Mouse (Mus musculus) megakaryocyte, embryonic 14.5 days (primary cell): ENCODE data around the gene Zkscan4. TPM values are rescaled to one million over a fixed set of nuclear protein-coding genes. Genes with fewer than 3 reads are reported as not detected.

Source experiments
- H3K27me3 ChIP-seq: replicated peaks from 2 replicates; pipeline ENCODE3; 2012; ENCODE audit warnings: inconsistent platforms
- H3K36me3 ChIP-seq: replicated peaks from 2 replicates; pipeline ENCODE3; 2012; ENCODE audit warnings: low read length, inconsistent platforms, mixed read lengths
- H3K4me1 ChIP-seq: 2 replicates; pipeline ENCODE4 v1.6.1; 2012; ENCODE audit warnings: inconsistent platforms
- H3K4me3 ChIP-seq: replicated peaks from 2 replicates; pipeline ENCODE3; 2012; ENCODE audit warnings: moderate library complexity, mild to moderate bottlenecking, inconsistent platforms
- H3K9me3 ChIP-seq: 2 replicates; pipeline ENCODE4 v1.6.1; 2012; ENCODE audit warnings: inconsistent platforms
- FLI1 ChIP-seq: IDR thresholded peaks from 2 replicates; pipeline ENCODE4 v1.6.1; 2012; ENCODE audit warnings: low read length, inconsistent platforms, mixed read lengths
- GATA1 ChIP-seq: IDR thresholded peaks from 3 replicates; pipeline ENCODE4 v1.6.1; 2012; ENCODE audit warnings: mixed read lengths, low read length, inconsistent platforms, borderline replicate concordance
- polyA plus RNA-seq: library from polyadenylated mRNA; stranded (reverse); fragments of >175 nt; gene quantifications from 2 replicates; pipeline ENCODE4 v1.2.3, GENCODE M21; 2012; ENCODE audit warnings: low replicate concordance; ENCODE audit not compliant: insufficient read depth

Gene Zkscan4
- polyA plus RNA-seq, 1 experiment, result not detected

GRCm38 (mm10) chr13:21506221-21506649 is 27.5 kb downstream of the Zkscan4 start:
- no peaks in the 10 kb centered on the region for H3K36me3 ChIP-seq
- H3K4me3 ChIP-seq, result peak overlapping the region; percentile 92
- no peak for TF ChIP-seq FLI1
- TF ChIP-seq GATA1, result no peak
- no peaks in the 10 kb centered on the region for H3K9me3 ChIP-seq
- peaks cover 22% of the 10 kb centered on the region for H3K4me1 ChIP-seq
- H3K27me3 ChIP-seq, result no peaks in the 10 kb centered on the region

DNA sequence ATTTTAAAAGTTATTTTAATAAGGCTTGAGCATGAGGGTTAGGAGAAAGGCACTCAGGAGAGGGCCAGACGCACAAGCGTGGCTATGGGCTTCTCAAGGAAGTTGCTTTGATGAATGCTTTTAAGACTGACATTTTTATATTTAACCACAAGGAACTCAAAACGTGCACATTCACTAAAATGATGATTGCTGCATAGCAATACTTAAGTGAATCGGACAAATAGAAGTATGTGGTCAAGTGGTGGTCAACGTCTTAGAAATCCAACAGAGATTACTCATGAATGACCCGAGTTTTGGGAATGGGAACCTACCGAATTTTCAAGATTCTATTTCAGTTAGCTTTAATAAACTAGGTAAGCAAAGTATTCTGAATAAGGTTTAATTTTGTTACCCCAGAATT is 51.4 kb downstream of the Zkscan4 start:
- Histone ChIP-seq H3K4me1 (peaks cover 10% of the 10 kb centered on the region), H3K36me3 (peaks cover 21% of the 10 kb centered on the region), H3K4me3 (peak overlapping the region; percentile 92), H3K27me3 (peaks cover 1% of the 10 kb centered on the region), H3K9me3 (no peaks in the 10 kb centered on the region)
- no peak for TF ChIP-seq GATA1
- TF ChIP-seq FLI1, result no peak

GRCm38 (mm10) chr13:21530781-21531201 is 52.1 kb downstream of the Zkscan4 start, which contains the start of gene Zkscan8:
Gene Zkscan8 (minus strand): TSS chr13:21531120.
- TF ChIP-seq FLI1 (0 out of 2 replicates have a peak, but pooled peaks have one; percentile 15), GATA1 (no peak)

More at GRCm38 (mm10) chr13:21530781-21531201, 52.1 kb downstream of the Zkscan4 start, which contains the start of gene Zkscan8:
- peaks cover 1% of the 10 kb centered on the region for H3K27me3 ChIP-seq
- peaks cover 15% of the 10 kb centered on the region for H3K36me3 ChIP-seq
- H3K9me3 ChIP-seq, result no peaks in the 10 kb centered on the region
- peaks cover 10% of the 10 kb centered on the region for H3K4me1 ChIP-seq
- peak within 1 kb of the TSS; percentile 92 for H3K4me3 ChIP-seq

Other genes starting within 250 kb of the Zkscan4 start
- gene Gpx5, start 186.2 kb upstream of the Zkscan4 start, polyA plus RNA-seq, result not detected in 2 replicates
- not detected in 2 replicates for gene Gpx6, start 166.8 kb upstream of the Zkscan4 start, polyA plus RNA-seq
- not detected in 2 replicates for gene Olfr1367, start 132.0 kb upstream of the Zkscan4 start, polyA plus RNA-seq
- 1.3 TPM in 1 of 2 replicates, not detected in the other for gene Zscan12, start 116.1 kb upstream of the Zkscan4 start, polyA plus RNA-seq
- gene Zkscan3, start 76.2 kb upstream of the Zkscan4 start, polyA plus RNA-seq, result 4.5 TPM in 1 of 2 replicates, not detected in the other
- gene Pgbd1, start 37.8 kb upstream of the Zkscan4 start, polyA plus RNA-seq, result 0.07 TPM in 1 of 2 replicates, not detected in the other
- gene Zscan26, start 25.2 kb upstream of the Zkscan4 start, polyA plus RNA-seq, result 0.70 TPM in 1 of 2 replicates, not detected in the other
- gene Nkapl, start 10.4 kb upstream of the Zkscan4 start, polyA plus RNA-seq, result 0.92 TPM in 1 of 2 replicates, not detected in the other
- not detected in 2 replicates for gene Gm10065, start 534 bp downstream of the Zkscan4 start, polyA plus RNA-seq
- gene AK157302, start 16.3 kb downstream of the Zkscan4 start, polyA plus RNA-seq, result 0.04 TPM in 1 of 2 replicates, not detected in the other
- 6.5 and 41.0 TPM in 2 replicates for gene Gm11273, start 22.5 kb downstream of the Zkscan4 start, polyA plus RNA-seq
- gene Zkscan8, start 52.2 kb downstream of the Zkscan4 start, polyA plus RNA-seq, result 0.20 TPM in 1 of 2 replicates, not detected in the other
- gene Olfr1366, start 63.9 kb downstream of the Zkscan4 start, polyA plus RNA-seq, result not detected in 2 replicates
- not detected in 2 replicates for gene Olfr1535, start 81.0 kb downstream of the Zkscan4 start, polyA plus RNA-seq
- 0.10 TPM in 1 of 2 replicates, not detected in the other for gene Olfr1364, start 102.9 kb downstream of the Zkscan4 start, polyA plus RNA-seq
- gene Olfr1362, start 135.1 kb downstream of the Zkscan4 start, polyA plus RNA-seq, result not detected in 2 replicates
- not detected in 2 replicates for gene Olfr11, start 163.6 kb downstream of the Zkscan4 start, polyA plus RNA-seq
- not detected in 2 replicates for gene Olfr1361, start 184.5 kb downstream of the Zkscan4 start, polyA plus RNA-seq
- gene Olfr1360, start 198.5 kb downstream of the Zkscan4 start, polyA plus RNA-seq, result not detected in 2 replicates
- gene Olfr1359, start 219.2 kb downstream of the Zkscan4 start, polyA plus RNA-seq, result not detected in 2 replicates
- 3.6 TPM in 1 of 2 replicates, not detected in the other for gene Hist1h2bl, start 237.2 kb downstream of the Zkscan4 start, polyA plus RNA-seq
- 46.8 and 88.4 TPM in 2 replicates for gene Hist1h2ai, start 237.5 kb downstream of the Zkscan4 start, polyA plus RNA-seq
- gene Hist1h3h, start 238.8 kb downstream of the Zkscan4 start, polyA plus RNA-seq, result 72.9 and 147 TPM in 2 replicates
- 7.3 TPM in 1 of 2 replicates, not detected in the other for gene Hist1h2bm, start 243.1 kb downstream of the Zkscan4 start, polyA plus RNA-seq